Mouse (Mus musculus): ENCODE results near the gene Sema4d.
"Not testable (repeated sequence)": the region's sequence is repeated elsewhere in the genome, so short reads cannot be mapped to it uniquely, and the experiment has no call there.

Gene Sema4d

GRCm38 (mm10) chr13:51793425-51793891 is at the start of gene Sema4d:
Gene Sema4d, minus strand, starts transcription at chr13:51793747.
- DNase-seq = peak; percentile 91

GRCm38 (mm10) chr13:51843298-51843697 is 49.8 kb upstream of the Sema4d start:
- no peak for DNase-seq

DNA sequence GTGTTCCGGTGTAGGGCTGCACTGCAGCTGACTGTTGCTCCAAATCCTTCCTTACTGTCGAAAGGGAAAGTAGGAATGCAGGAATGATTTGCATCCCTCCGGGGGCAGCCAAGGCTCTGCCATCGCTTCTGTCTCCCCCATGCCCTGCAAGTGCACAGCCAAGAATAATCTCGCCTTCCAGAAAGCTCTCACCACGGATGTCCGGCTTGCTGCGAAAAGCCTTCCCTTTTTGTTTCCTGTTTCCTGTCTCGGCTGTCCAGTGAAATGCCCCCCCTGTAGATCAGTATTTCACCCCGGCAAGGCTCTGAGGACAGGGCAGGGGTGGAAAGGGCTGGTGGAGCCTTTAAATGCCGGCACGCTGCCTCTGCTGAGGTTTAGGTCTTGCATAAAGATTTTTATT is 49.2 kb upstream of the Sema4d start:
- no peak for DNase-seq

DNA sequence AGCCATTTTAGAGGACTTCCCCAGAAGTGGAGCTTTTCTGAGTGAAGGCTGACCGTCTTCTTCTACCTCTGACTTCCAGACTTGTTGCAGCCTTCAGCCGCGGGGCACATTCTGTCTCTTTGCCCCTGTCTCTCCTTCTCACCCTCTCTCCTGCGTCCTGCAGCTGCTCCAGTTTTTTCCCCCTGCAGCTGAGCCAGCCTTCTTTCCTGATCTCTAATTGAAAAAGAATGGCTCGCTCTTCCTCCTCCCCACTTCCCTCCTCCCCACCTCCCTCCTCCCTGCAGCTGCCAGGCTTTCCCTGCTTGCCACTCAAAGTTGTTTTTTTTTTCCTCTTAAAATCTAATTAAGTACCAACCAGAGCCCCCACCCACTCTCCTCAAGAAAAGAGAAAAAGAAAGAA is 48.6 kb upstream of the Sema4d start:
- DNase-seq = peak; percentile 71

GRCm38 (mm10) chr13:51841541-51842115 is 48.1 kb upstream of the Sema4d start:
- no peak for DNase-seq

DNA sequence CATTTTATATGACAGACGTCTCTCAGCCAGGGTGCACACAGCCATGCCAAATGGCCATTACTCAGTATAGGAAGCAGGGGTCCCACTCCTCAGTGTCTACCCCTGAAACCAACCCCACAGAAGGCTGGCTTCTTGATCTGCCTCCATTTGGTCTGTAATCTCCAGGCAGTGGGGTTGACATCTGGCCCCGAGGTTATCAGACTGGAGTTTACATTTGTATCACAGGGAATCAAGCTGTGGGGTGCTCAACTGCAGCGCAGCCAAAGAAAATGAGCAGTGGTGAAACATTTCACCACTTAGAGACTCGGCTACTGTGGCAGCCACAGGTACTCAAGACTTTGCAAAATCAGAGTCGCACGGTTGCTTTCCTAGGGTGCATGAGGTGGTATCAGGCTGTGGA is 47.2 kb upstream of the Sema4d start:
- no peak for DNase-seq

GRCm38 (mm10) chr13:51839250-51840026 is 45.9 kb upstream of the Sema4d start:
- DNase-seq = peak; percentile 77

GRCm38 (mm10) chr13:51837402-51837801 is 43.9 kb upstream of the Sema4d start:
- DNase-seq = no peak

DNA sequence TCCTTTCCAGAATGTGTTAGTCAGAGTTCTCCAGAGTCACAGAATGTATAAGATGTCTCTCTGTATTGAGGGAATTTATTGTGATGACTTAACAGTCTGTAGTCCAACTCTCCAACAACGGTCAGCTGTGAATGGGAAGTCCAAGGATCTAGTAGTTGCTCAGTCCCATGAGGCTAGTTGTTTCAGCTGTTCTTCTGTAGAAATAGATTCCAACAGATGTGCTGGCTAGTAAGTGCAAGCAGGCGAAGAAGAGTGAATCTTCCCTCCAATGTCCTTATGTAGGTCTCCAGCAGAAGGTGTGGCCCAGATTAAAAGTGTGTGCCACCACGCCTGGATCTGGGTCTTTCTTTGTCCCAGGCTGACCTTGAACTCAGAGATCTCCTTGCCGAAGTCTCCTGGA is 41.7 kb upstream of the Sema4d start:
- DNase-seq = not testable (repeated sequence)

DNA sequence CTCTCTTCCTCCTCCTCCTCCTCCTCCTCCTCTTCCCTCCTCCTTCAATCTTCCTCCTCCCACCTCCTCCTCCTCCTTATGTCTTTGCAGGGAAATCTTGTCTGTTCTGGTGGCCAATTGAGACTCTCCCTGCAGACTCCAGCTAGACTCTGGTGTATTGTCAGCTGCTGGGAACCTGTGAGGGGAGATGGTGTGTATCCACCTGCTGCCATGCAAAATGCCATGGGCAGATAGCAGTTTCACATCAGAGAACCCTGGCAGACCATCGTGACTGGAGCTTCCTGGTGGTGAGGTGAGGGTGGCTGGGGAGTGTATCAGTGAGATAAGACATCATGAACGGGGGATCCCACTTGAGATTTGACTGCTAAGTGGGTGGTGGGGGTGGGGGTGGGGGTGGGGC is 41.0 kb upstream of the Sema4d start:
- no peak for DNase-seq

DNA sequence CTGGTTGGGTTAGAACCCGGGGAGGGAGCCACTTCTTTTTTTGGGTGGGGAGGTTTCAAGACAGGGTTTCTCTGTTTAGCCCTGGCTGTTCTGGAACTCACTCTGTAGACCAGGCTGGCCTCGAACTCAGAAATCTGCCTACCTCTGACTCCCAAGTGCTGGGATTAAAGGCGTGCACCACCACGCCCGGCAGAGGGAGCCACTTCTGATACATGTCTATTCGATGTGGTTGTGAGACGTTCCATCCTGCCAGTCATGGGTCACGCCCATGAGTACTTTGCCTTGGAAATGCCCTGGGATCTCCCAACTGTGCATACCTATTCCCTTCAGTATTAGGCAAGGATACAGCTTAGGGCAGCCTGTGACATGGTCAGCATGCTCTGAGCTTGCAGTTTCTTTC is 40.5 kb upstream of the Sema4d start:
- DNase-seq = not testable (repeated sequence)

DNA sequence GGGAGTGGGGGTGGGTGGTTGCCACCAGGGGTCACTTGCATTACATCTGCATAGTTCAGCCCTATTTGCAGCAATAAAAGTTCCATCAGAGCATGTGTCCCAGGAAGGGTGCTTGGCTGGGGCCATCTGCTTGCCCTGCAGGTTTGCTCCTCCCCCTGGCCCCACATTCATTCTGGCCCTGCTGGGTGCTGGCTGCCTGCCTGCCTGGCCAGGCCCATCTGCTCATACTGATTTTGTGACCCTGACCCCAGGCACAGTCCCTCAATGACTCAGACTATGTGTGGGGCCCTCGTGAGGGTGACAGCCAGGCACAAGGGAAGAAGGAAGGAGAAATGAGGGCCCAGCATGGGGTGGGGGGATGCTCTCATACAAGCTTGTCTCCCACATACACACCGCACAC is 40.1 kb upstream of the Sema4d start:
- DNase-seq = peak; percentile 70

DNA sequence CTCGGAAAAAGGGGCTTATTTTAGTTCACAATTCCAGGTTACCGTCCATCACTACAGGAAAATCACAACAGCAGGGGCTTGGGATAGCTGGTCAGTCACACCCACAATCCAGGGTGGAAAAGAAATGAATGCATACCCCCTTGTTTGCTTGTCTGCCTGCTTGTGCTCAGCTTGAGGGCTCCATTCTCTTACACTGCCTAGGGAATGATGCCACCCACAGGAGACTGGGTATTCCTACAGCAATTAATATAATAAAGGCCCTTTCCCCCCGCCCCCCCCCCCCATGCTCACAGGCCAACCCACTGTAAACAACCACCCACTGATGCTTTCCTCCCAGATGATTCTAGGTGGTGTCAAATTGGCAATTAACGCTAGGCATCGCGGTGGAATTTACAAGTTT is 38.9 kb upstream of the Sema4d start:
- no peak for DNase-seq

DNA sequence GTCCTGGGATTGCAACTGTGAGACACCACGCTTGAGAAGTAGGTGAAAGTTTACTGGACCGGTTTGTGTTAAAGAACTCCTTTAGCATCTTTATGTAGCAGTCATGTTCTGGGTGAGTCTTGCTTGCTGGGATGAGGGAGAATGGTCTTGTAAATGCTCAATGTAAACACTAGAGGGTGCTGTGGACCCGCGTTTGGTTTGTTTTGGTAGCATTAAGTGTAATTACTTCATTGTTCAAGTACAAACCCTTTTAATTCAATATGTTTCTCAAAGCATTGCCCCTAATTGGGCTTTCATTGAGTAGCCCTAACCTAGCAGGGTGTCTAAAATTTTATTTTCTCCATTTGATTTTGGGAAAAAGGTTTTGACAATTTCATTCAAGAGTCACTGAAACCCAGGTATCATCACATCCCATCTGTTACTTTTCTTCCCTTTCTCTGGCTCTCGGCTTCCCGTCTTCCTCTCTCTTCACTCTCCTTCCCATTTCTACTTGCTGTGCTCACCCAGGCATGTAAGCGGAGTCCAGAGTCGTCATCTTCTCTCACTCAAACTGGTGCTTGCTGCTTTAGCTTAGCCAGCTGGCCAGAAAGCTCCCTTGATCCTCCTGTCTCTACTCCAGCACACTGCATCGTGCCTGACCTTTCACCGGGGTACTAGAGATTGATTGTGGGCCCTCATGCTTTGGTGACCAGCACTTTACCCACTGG is 37.4 kb upstream of the Sema4d start:
- peak; percentile 78 for DNase-seq

DNA sequence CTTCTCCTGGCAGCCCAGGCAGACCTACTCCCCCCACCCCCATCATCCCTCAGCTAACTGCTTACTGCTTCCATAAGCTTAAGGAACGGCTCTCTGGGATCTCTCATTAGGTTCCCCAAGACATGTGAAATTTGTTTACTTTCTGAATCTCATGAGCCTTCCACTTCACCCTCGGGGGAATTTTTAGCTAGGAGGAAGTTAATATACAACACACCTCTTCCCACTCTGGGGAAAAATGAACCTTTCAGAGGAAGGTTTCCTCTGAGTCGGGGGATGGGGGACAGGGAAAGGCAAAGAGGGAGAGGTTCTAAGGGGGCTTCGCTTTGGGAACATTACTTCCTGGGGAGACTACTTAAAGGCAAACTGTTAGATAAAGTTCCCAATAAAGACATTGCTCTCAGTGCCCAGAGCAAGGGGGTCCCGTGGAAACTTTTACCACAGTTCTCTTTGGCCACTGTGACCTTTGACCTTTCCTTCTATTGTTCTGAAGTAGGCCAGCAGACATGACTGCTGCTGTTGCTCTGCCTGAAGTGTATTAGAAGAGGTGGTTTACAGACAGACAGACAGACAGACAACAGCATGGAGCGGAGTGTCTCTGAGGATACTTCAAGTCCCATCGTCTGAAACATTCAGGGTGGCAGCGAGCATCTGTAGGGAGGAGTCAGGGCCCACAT is 30.4 kb upstream of the Sema4d start:
- DNase-seq = no peak

- DNase-seq = no peak
Measured at GRCm38 (mm10) chr13:51821988-51822387, 28.4 kb upstream of the Sema4d start.

DNA sequence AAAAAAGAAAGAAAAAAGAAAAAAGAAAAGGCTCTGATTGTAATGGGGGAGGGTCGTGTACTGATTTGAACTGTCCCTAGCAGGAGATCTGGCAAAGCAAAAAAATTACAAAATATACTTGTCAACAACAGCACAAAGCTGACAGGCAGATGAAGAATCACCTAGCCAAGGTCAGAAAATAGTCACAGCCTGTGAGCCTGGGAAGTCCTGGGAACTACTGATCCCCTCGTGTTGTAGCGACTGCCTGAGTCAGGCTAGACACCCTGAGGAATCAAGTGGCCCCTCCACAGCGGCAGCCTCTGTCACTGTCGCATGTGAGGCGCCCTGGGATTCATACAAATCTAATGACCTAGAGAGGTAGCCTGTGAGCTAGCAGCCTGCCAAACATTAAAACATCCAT is 25.8 kb upstream of the Sema4d start:
- no peak for DNase-seq

DNA sequence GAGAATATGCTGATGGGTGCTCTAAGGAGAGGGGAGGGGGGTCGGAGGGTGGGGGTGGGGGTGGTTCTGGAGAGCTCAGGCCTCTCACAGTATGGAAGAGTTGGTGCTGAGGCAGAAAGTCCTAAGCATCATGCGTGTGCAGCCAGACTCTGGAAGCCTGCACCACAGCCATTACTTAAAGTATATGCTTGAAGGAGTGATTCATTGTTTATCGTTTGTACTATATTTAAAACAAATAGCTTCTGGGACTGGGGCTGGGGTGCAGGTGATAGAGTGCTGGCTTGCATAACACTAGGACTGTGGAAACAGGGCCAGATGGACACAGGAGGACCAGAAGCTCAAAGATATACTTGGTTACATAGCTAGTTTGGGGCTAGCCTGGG is 25.4 kb upstream of the Sema4d start:
- no peak for DNase-seq

- DNase-seq = no peak
Measured at GRCm38 (mm10) chr13:51818170-51818943, 24.8 kb upstream of the Sema4d start.

GRCm38 (mm10) chr13:51816559-51817041 is 23.1 kb upstream of the Sema4d start:
- no peak for DNase-seq

GRCm38 (mm10) chr13:51815865-51816504 is 22.4 kb upstream of the Sema4d start:
- DNase-seq = no peak

GRCm38 (mm10) chr13:51814646-51815045 is 21.1 kb upstream of the Sema4d start:
- no peak for DNase-seq

Data from retina, postnatal 1 day (tissue).